Mouse (Mus musculus): ENCODE measurements around the gene Art3. TPM values are rescaled to one million over a fixed set of nuclear protein-coding genes. Genes with fewer than 3 reads are reported as not detected.

The Art3 gene
- polyA plus RNA-seq, 1 experiment = 26.2 TPM

GRCm38 (mm10) chr5:92358767-92359455 is 27.3 kb downstream of the Art3 start:
- TF ChIP-seq CTCF (IDR thresholded peaks at IDR 0.05; ENCODE audit: insufficient read depth, low read length) (no peak), POLR2A (IDR thresholded peaks at IDR 0.05; ENCODE audit: borderline replicate concordance, extremely low read depth, low read depth, low read length) (no peak)
- Histone ChIP-seq H3K4me3 (replicated peaks; ENCODE audit: extremely low read depth, low read depth, low read length) (no peak overlapping the region), H3K4me1 (ENCODE audit: control insufficient read depth, insufficient read depth, low read length) (no peaks in the 10 kb centered on the region)
- WGBS = 59% methylated on average over 11 of the region's 11 CpGs
- no peak for DNase-seq

- TF ChIP-seq POLR2A (IDR thresholded peaks at IDR 0.05; ENCODE audit: borderline replicate concordance, extremely low read depth, low read depth, low read length) (no peak), CTCF (IDR thresholded peaks at IDR 0.05; ENCODE audit: insufficient read depth, low read length) (no peak)
- Histone ChIP-seq H3K4me1 (ENCODE audit: control insufficient read depth, insufficient read depth, low read length) (no peaks in the 10 kb centered on the region), H3K4me3 (replicated peaks; ENCODE audit: extremely low read depth, low read depth, low read length) (no peak overlapping the region)
- WGBS = 17% methylated on average over 4 of the region's 4 CpGs
- no peak for DNase-seq
Observed at GRCm38 (mm10) chr5:92363179-92363578, 31.6 kb downstream of the Art3 start.

- no peak for DNase-seq
- TF ChIP-seq POLR2A (IDR thresholded peaks at IDR 0.05; ENCODE audit: borderline replicate concordance, extremely low read depth, low read depth, low read length) (no peak), CTCF (IDR thresholded peaks at IDR 0.05; ENCODE audit: insufficient read depth, low read length) (no peak)
- no peaks in the 10 kb centered on the region for H3K4me1 ChIP-seq (ENCODE audit: control insufficient read depth, insufficient read depth, low read length)
- 93% methylated on average over 5 of the region's 5 CpGs for WGBS
- H3K4me3 ChIP-seq (replicated peaks; ENCODE audit: extremely low read depth, low read depth, low read length) = no peak overlapping the region
Observed at GRCm38 (mm10) chr5:92364011-92364410, 32.4 kb downstream of the Art3 start.

GRCm38 (mm10) chr5:92365146-92365705 is 33.6 kb downstream of the Art3 start:
- H3K4me1 ChIP-seq (ENCODE audit: control insufficient read depth, insufficient read depth, low read length) = no peaks in the 10 kb centered on the region
- no peak overlapping the region for H3K4me3 ChIP-seq (replicated peaks; ENCODE audit: extremely low read depth, low read depth, low read length)
- TF ChIP-seq POLR2A (IDR thresholded peaks at IDR 0.05; ENCODE audit: borderline replicate concordance, extremely low read depth, low read depth, low read length) (no peak), CTCF (IDR thresholded peaks at IDR 0.05; ENCODE audit: insufficient read depth, low read length) (no peak)
- DNase-seq = no peak
- 72% methylated on average over 11 of the region's 11 CpGs for WGBS

GRCm38 (mm10) chr5:92366565-92366964 is 34.9 kb downstream of the Art3 start:
- WGBS = 53% methylated on average over 6 of the region's 6 CpGs
- DNase-seq = no peak

GRCm38 (mm10) chr5:92368392-92368791 is 36.8 kb downstream of the Art3 start:
- Histone ChIP-seq H3K4me3 (replicated peaks; ENCODE audit: extremely low read depth, low read depth, low read length) (no peak overlapping the region), H3K4me1 (ENCODE audit: control insufficient read depth, insufficient read depth, low read length) (no peaks in the 10 kb centered on the region)
- no peak for TF ChIP-seq POLR2A (IDR thresholded peaks at IDR 0.05; ENCODE audit: borderline replicate concordance, extremely low read depth, low read depth, low read length)
- TF ChIP-seq CTCF (IDR thresholded peaks at IDR 0.05; ENCODE audit: insufficient read depth, low read length) = no peak
- DNase-seq = no peak
- 41% methylated on average over 10 of the region's 10 CpGs for WGBS

More at GRCm38 (mm10) chr5:92366565-92366964, 34.9 kb downstream of the Art3 start:
- H3K4me3 ChIP-seq (replicated peaks; ENCODE audit: extremely low read depth, low read depth, low read length) = no peak overlapping the region
- TF ChIP-seq CTCF (IDR thresholded peaks at IDR 0.05; ENCODE audit: insufficient read depth, low read length) = no peak
- TF ChIP-seq POLR2A (IDR thresholded peaks at IDR 0.05; ENCODE audit: borderline replicate concordance, extremely low read depth, low read depth, low read length) = no peak
- H3K4me1 ChIP-seq (ENCODE audit: control insufficient read depth, insufficient read depth, low read length) = no peaks in the 10 kb centered on the region

- DNase-seq = no peak
- 56% methylated on average over 13 of the region's 13 CpGs for WGBS
- Histone ChIP-seq H3K4me1 (ENCODE audit: control insufficient read depth, insufficient read depth, low read length) (no peaks in the 10 kb centered on the region), H3K4me3 (replicated peaks; ENCODE audit: extremely low read depth, low read depth, low read length) (no peak overlapping the region)
- TF ChIP-seq CTCF (IDR thresholded peaks at IDR 0.05; ENCODE audit: insufficient read depth, low read length) (no peak), POLR2A (IDR thresholded peaks at IDR 0.05; ENCODE audit: borderline replicate concordance, extremely low read depth, low read depth, low read length) (no peak)
Observed at GRCm38 (mm10) chr5:92369151-92369994, 37.7 kb downstream of the Art3 start.

- H3K4me1 ChIP-seq (ENCODE audit: control insufficient read depth, insufficient read depth, low read length) = 0 out of 2 replicates have a peak, but pooled peaks cover under 1% of the 10 kb centered on the region
- DNase-seq = no peak
- 67% methylated on average over 6 of the region's 6 CpGs for WGBS
- H3K4me3 ChIP-seq (replicated peaks; ENCODE audit: extremely low read depth, low read depth, low read length) = no peak overlapping the region
- TF ChIP-seq CTCF (IDR thresholded peaks at IDR 0.05; ENCODE audit: insufficient read depth, low read length) = no peak
- no peak for TF ChIP-seq POLR2A (IDR thresholded peaks at IDR 0.05; ENCODE audit: borderline replicate concordance, extremely low read depth, low read depth, low read length)
Observed at GRCm38 (mm10) chr5:92370392-92370791, 38.8 kb downstream of the Art3 start.

GRCm38 (mm10) chr5:92370891-92371290 is 39.3 kb downstream of the Art3 start:
- Histone ChIP-seq H3K4me1 (ENCODE audit: control insufficient read depth, insufficient read depth, low read length) (0 out of 2 replicates have a peak, but pooled peaks cover 2% of the 10 kb centered on the region), H3K4me3 (replicated peaks; ENCODE audit: extremely low read depth, low read depth, low read length) (no peak overlapping the region)
- no peak for DNase-seq
- TF ChIP-seq CTCF (IDR thresholded peaks at IDR 0.05; ENCODE audit: insufficient read depth, low read length) (no peak), POLR2A (IDR thresholded peaks at IDR 0.05; ENCODE audit: borderline replicate concordance, extremely low read depth, low read depth, low read length) (no peak)
- WGBS = 83% methylated on average over 6 of the region's 6 CpGs
